Mouse (Mus musculus): ENCODE measurements around the gene Gpn2.

- TF ChIP-seq POLR2A (IDR thresholded peaks at IDR 0.05; ENCODE audit: insufficient read depth, low read length) (no peak), CTCF (IDR thresholded peaks at IDR 0.05; ENCODE audit: low read depth, low read length) (no peak), EP300 (IDR thresholded peaks at IDR 0.05; ENCODE audit: insufficient read depth, low read depth, low read length) (no peak)
These were observed 45.0 kb downstream of the Gpn2 start for GRCm38 (mm10) chr4:133629191-133629590.

Measured in ES-Bruce4 (cell line).